Mouse (Mus musculus): ENCODE results near the gene Sfmbt1.

The Sfmbt1 gene

DNA sequence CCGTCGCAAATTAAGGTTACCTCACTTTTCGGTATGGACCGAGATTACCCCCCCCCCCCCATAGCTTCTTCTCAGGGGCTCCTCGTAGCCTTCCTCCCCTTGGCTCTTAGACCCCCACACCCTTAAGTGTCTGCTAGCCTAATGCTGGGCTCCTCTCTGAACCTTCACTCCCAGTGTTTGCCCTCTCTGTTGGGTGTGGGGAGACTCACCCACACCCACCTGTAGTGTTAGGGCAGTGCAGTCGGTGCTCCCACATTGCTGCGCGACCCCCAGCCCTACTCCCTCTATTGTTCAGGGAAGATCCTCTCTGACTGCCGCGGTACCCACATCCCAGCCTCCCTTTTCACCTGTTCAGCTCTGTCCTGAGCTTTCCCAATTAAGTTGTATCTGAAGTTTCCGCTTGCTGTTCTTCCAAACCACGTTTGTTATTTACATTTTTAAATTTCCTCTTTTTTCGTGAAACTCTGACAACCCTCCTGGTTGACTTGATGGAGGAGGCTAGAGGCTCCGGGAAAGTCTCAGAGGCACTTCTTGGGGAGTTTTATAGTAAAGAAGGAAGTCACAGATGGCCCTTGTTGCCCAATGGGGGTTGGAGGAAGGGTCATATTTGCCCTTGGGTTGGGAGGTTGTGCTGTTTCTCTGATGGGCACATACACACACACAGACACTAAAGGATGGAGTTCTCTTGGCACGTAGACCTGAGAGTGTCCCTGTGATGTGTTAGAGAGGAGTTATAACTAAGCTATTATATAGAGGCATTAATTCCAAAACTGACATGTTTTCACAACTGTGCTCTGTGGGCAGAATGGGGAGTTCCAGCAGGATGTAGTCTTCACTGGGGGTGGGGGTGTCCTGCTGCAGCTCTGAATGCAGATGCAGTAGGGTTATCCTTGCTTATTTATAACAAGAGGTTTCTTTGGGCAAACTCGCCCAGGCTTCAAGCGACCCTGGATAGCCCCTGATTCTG, 111.8 kb downstream of the Sfmbt1 start:
- no peak for DNase-seq (ENCODE audit: low spot score)

DNA sequence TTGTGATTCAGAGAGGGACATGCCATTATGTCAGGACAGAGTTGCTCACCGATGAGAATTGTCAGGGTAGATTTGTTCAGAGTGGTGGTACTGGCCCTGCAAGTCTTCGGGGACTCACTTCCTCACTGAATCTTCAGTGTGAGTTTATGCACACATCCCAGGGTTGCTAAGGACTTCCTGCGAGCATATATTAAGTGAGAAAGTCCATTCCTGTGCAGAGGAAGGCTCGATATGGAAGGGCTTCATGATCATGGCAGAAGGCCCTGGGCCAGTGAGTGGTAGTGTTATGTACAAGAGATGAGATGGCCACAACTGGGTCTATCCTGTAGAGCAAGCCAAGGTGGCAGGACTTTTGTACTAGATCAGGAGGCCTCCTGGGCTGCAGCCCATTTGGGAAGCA, 112.8 kb downstream of the Sfmbt1 start:
- DNase-seq (ENCODE audit: low spot score), result no peak

DNA sequence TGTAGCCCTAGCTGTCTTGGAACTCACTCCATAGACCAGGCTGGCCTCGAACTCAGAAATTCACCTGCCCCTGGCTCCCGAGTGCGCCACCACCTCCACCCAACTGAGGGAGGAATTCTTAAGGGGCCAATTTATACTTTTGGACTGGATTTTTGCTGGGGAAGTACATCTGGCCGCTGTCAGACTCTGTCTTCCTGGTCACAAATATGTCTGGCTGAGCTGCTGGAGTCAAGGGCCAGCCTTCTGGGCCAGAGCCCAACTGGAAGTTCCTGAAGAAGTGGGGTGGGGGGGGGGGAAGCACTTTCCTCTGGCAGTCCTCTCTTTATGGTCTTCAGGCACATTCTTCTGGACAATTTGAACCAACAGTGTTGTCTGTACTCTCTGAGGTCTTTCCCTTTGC, 113.4 kb downstream of the Sfmbt1 start:
- DNase-seq (ENCODE audit: low spot score), result peak; percentile 58

DNA sequence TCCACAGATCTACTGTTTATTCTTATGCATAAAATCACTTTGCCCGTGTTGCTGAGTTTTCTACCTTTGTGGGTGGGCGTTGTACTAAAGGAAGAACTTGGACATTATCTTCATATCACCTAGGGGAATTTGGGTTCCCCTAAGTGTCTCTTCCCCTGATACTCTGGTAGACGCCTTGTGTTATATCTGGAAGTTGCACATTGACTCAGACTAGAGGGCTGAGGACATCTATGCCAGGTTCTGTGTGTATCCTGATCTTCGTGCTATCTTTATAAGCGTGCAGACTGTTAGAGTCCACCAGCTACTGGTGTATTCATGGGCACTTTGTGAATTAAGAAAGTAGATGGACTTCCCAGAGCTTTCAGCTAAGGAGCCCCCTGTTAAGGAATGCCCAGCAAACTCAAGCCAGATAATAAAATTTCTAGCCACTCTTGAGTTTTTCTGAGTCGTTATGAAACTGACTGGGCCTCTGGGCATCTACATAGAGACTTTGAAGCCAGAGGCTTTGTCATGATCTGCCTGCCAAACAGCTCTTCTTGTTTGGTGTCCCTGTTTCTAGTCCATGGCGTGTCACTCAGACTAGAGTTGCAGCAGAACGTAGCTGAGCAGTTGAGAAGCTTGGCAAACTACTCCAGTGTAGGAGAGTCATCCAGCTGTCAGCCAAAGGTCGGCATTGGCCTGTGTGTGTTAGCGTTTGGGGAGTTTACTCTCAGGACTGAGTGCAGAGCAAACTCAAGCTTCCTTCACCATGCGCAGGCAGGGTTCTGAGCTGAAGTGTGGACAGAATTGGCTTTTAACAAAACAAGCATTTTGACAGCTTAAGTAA, 114.2 kb downstream of the Sfmbt1 start:
- DNase-seq (ENCODE audit: low spot score), result peak; percentile 88

DNA sequence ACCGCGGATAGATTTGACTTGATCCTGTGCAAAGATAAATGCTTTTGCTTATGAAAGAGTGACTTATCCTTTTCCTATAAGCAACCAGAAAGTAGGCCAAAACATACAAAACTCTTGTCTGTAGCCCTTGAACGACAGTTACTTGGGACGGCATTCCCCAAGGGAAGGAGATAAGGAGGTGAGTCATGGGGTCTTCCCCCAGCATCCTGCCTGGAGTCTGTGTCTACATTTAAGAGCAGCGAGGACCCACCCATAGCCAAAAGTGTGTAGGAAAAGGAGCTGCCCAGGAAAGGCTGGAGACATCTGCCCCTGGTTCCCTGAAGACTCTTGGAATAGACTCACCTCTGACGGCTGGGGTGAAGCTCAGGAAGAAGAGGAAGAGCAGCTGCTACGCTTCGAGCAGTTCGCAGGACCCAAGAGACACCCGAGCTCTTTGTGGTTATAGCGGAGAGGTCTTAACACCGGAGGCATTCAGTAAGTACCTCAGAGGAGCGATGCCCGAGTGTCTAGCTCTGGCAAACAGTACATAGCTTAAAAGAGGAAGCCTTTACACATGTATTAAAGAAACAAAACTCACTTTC, 122.9 kb downstream of the Sfmbt1 start:
- DNase-seq (ENCODE audit: low spot score), result no peak

DNA sequence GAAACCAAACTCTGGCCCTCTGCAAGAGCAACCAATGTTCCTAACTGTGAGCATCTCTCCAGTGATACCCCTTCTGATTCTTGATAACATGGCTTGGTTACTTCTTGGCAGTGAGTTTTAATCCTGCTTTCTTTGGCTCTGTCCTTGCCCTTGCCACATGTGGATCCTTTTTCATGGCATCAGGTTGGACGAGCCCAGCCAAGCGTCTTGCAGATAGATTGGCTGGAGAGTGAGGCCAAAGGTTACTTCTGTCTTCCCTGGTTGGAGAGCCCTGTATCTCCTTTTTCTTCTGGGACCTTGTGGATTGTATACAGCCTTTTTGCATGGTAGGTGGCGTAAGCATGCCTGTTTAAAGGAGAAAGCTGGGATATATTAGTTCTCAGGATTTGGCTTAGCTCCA, 129.1 kb downstream of the Sfmbt1 start:
- peak; percentile 57 for DNase-seq (ENCODE audit: low spot score)

DNA sequence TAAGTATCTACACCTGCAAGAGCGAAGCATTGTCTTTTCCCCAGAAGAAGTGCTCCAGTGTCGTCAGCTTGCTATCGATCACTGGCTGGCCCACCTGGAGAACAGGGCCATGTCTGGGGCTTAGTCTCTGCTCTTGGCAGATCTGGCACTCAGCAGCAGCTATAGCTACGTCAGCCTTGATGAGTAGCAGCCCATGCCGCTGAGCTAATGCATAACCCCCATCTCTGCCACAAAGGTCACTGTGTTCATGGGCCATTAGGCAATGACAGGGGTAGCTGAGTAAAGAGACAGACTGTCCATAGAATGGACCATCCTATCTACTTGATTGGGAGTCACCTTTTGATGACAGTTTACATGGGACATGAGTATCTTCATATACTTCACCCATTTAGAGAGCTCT, 135.9 kb downstream of the Sfmbt1 start:
- DNase-seq (ENCODE audit: low spot score), result no peak

DNA sequence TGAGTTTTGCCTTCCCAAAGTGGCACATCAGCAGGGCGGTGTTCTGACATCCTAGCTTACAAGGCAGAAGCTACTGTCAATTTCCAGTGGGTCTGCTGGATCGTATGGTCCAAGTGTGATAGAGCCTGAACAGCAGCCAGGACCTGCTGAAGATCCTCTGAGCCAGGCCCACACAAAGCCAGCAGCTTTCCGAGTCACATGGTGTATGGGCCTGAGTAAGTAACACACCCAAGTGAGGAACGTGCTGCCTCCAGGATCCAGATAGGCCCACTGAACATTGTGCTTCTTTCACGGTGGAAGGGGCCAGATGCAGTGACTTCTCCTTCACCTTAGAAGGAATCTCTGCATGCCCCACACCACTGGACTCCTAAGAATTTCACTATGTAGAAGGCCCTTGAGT, 137.7 kb downstream of the Sfmbt1 start:
- no peak for DNase-seq (ENCODE audit: low spot score)

DNA sequence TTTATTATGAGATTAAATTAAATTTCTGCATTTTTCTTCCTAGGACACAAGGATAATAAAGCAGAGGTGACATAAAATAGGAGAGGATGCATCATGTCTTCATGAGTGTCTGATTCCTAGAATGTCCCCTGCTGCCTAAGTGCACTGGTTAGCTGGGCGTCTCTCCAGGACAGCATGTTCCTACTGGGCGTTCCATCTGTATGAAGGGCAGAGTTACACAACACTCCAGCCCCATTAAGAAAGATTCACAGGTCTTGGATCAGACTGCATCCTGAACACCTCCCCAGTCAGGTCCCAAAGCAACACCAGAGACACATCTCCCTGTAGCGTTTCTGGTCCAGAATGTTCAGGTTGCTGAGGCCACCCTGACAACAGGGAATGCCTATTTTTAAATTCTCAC, 140.7 kb downstream of the Sfmbt1 start:
- DNase-seq (ENCODE audit: low spot score), result peak; percentile 51

DNA sequence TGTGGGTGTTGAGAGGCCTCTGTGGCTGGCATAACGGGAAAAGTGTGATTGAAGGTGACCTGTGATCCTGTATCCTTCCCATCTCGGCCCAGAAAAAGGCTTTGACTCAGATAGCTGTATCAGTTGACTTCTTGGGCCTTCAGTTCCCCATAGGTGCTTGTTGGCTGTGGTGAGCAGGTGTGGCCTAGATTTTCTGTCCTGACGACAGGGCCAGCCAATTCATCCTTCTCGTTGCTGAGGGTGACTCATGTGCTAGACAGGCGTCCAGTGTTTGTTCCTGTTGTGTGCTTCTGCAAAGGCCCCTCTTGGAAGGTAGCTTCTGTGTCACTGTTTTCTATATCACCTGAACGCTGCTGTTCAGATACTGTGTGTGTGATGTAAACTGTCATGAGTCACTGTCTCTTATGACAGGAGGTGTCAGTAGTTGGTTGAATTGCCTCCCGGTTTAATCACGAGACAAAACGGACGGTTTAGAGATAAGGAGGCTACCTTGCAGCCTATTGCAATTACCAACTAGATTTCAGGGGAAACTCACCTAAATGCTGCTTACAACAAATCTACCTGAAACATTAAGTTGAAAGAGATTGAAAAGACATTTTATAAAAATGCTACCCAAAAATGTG, 142.3 kb downstream of the Sfmbt1 start:
- DNase-seq (ENCODE audit: low spot score), result no peak

DNA sequence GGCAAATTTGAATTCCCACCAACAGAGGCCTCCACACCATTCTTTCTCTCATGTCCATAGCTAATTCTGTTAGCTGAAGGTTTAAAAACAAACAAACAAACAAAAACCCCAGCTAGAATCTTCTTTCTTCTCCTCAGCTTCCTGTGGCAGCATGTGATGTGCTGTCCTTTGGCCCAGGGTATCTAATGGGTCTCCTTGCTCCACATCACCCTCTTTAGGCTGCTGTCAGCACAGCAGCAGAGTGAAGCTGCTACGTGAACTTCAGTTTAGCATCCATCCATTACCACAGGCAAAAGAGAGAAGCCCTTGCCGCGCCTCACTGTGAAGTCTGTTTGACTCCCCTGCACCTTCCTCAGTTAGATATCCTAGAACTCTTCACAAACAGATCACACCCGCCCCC, 143.3 kb downstream of the Sfmbt1 start:
- DNase-seq (ENCODE audit: low spot score), result peak; percentile 57

DNA sequence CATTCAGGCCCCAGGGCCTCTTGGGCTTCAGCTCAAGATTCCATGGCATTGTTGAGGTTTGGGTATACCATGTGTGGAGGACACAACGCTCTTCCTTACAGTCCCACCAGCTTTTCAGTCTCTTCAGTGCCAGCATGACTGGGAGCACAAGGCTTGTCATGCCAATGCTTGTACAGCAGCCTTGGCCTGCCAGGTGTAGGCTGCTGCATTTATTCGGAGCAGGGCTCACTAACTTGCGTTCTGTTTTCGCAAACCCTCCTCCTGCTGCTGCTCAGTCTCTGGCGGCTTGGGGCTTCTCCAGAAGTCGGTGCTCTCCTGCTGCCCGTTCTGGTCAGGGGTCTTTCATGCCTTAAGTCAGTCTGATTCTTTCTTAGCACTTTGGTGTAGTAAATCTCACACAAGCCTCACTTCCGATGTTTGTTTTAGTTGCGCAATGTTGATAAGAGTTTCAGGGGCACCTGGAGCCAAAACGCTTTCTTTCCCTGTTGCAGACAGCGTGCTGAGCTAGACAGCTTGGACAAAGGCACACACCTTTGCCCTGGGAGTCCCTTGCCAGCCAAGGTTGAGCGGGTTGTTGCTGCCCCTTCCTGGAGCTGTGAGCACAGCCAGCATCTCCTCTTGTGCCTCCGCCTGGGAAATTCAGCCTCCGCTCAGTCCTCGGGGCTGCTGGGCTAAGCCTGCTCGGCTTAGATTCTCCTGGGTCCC, 146.9 kb downstream of the Sfmbt1 start:
- DNase-seq (ENCODE audit: low spot score), result no peak

DNA sequence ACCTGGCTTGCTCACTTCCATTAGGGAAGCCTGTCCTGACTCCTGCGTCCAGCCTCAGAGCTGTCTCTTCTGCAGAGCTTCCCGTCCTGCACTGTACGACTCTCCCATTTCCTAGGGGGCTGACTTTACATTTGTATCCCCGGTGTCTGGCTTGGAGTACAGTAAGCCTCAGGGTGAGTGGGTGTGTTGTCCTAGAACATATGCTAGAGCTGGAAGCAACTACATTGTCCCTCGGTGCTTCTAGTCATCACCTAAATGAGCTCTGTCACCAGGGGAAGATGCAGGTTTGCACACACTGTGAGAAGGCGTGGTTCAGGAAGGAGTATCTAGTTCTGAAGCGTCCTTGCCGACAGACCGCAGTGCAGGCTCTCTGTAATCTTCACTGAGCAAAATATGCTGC, 147.7 kb downstream of the Sfmbt1 start:
- no peak for DNase-seq (ENCODE audit: low spot score)

DNA sequence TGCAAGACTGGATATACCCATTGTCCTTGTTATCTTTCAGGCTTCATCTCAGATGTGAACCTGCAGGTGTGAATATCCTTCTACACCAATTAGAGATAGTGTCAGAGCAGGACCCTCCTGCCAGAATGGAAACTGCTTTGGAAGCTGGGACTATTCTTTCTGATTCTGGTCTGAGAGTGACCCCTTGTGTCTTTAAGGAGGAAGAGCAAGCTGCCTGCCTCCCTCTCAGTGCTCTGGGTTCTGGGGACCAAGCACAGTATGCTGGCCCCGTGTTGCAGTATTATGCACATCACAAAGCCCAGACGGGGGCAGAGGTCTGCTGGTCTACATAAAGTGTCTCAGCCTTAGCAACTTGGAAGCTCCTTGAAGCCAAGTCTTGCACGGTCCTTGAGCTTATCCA, 150.7 kb downstream of the Sfmbt1 start:
- DNase-seq (ENCODE audit: low spot score), result peak; percentile 39

DNA sequence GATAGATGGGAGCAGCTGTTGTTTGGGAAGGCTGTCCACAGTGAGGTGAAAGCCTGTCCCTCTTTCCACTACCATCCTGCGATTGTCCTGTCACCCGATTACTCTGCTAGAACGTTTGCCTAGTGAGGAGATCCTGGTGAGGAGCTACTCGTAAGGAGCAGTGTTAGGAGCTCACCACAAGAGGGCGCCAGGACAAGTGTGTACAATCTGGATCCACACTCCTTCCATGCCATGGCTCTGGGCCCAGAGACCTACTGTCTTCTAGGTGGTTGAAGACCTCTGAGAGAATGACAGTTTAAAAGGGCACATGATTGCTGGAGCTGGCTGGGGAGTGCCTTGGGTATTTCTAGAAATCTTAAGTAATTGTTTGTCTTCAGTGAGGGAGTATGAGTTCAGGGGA, 152.4 kb downstream of the Sfmbt1 start:
- DNase-seq (ENCODE audit: low spot score), result peak; percentile 90

DNA sequence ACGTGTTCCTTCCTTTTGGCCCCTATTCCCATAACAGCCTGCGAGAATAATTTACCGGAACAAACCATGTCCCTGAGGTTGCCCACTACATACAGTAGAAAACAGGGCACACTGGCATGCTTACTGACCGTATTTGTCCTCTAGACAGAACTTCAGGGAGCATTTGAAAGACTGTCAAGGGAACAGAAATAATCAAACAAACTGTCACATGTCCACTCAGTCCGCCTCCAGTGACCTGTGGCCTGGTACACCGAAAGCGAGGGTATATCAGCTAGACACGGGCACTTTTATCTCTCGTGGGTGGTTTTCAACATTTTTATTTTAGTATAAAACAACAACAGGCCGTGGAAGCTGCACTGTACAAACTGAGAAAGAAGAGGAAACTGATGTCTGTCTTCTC, 154.2 kb downstream of the Sfmbt1 start:
- DNase-seq (ENCODE audit: low spot score), result no peak

DNA sequence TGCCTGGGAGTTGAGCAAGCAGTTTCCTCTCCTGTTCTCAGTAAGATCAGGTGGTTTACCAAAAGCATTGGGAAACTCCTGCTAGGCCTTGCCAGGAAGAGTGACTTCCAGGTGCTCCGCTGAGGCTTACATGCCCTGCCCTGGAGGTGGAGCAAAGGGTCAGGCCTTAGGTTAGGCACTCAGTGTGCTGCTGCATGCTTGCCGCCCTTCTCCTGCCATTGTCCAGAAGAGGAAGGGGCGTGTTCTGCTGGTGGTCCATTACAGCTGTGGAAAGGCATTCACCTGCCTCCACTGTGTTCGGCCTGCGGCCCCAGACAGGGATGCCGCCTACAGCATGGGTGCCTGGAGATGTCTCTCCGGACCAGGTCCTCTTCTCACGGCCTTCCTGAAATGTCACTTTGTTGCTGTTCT, 154.7 kb downstream of the Sfmbt1 start:
- no peak for DNase-seq (ENCODE audit: low spot score)

DNA sequence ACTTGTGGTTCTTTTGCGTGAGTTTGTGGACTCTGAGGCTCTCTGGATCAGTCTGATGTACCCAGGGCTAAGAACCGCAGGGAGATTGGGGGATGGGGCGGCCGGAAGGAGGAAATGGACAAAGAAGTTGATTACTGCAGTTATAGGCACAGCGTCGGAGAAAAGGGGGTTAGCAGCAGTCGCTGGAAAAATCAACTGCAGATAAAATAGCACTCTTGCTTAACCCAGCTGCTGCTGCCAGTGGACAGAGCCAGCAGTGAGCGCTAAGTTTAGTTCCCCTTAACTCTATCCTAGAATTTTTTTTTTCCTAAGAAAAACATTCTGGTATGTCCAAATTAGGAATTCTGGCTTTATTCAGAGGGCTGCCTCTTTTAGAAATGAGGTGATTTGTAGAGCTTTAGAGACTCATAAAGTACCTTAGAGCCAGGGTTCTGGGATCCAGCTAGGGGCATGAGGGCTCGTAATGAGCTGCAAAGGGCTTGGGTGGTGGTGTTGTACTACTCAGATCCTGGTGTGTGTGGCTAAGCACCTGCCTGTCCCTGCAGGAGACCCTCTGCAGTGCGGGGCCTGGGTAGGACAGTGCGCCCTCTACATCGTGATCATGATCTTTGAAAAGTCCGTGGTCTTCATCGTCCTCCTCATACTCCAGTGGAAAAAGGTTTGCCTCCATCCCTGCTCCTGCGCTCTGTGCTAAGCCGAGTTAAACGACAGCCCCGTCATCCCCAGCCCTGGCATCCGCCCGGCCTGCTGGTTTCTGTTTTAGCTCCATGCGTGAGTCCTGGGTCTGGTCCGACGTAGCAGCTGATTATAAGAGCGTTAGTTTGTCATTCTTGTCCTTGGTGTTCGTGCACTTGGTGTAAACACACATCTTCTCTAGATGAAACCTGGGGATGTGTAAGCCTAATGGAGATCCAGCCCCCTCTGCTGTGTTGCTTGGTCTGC, 155.8 kb downstream of the Sfmbt1 start:
- DNase-seq (ENCODE audit: low spot score), result peak; percentile 65

All from adipocyte (in vitro differentiated cells).